Mouse (Mus musculus): ENCODE measurements around the gene Ddx41.
"Not testable (repeated sequence)": the region's sequence is repeated elsewhere in the genome, so short reads cannot be mapped to it uniquely, and the experiment has no call there.

Ddx41 gene

DNA sequence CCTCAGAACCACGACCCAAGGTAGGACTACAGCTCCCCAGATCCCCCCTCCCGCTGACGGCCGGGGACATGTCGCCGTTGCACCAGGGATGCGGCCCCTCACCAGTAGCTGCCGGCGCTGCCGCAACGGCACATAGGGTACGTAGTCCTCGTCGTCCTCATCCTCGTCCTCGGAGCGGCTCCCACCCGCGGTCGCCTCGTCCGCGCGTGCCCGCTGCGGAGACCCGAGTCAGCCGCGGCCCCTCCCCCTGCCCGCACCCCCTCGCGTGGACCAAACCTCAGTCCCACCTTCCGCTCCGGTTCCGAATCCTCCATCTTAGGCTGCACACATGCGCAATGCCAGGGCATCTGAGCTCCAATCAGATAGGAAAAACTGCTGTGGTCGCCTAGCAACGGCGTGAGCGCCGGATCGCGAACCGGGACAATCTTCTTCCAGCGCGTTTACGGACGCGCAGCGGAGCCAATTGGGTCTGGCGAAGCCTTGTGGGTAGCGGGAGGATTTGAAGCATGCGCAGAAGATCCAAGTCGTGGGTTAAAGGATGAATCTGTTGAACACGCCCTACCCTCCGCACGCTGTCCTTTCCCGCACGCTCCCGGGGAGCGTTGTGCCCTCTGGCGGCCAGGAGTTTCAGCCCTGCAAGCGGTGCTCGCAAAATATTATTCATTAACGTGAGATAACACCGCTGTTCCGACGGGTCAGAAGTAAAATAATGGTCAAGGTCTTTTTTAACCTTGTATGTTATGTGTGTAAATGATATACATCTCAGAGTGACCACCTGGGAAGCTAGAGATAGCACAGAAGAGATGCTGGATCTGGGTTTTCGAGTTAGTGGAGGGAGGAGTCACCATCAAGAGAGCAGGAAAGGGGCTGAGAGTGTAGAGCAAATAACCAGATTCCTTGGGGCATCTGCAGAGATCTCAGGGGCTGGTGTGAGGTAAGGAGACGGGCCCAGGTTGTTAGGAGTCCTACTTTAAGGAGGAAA lies at the start of gene Ddx41:
TSS of gene Ddx41 (minus strand) at position 465 of the 982 bp plus-strand sequence.
- DNase-seq (ENCODE audit: low spot score in 2 of 2) = peak; percentile 98 to 99

DNA sequence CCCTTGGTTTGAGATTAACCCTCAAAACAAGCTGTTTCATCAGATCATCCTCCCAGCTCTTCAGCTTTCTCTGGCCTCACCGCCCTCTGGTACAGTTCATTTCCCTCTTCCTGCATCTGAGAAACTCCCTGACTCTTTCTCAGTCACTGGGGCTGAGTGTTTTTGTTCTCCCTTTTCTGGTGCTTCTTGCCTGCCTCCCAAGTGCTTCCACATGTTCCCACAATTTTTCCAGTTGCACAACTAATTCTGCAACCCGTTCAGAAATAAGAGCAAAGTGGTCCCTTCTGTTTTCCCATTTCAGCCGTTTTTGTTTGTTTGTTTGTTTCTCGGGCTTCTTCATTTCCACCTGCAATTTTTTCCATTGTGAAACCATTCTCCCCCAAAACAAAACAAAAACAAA lies 41.6 kb upstream of the Ddx41 start:
- no peak for DNase-seq (ENCODE audit: low spot score in 2 of 2)

DNA sequence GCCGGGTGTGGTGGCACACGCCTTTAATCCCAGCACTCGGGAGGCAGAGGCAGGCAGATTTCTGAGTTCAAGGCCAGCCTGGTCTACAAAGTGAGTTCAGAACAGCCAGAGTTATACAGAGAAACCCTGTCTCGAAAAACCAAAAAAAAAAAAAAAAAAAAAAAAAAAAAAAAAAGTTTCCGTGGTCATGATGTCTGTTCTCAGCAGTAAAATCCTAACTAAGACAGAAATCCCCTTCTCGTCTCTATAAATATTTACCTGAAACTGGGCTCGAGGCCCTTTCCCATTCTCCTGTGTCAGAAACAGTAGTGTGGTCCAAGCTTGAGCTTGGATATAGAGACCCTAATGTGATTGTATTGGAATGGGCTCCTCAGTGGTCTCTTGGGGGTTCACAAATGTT lies 40.4 kb upstream of the Ddx41 start:
- DNase-seq (ENCODE audit: low spot score in 2 of 2) = not testable (repeated sequence)

DNA sequence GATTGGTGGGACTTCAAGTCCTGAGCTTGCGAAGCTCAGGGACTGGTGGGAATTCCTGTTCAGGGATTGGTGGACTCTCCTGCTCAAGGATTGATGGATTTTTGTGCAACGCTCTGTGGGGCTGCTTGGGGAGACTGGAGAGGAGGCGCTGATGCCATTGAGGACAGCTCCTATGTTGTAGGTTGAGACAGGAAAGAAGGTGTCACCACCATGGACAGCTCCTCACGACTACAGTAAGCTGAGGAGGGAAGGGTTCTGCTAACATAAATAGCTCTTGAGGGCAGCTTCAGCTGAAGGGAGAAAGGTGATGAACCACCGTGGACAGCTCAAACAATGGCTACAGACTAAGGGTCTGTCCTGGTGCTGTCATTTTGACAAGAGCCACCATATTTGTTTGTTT lies 39.5 kb upstream of the Ddx41 start:
- no peak for DNase-seq (ENCODE audit: low spot score in 2 of 2)

DNA sequence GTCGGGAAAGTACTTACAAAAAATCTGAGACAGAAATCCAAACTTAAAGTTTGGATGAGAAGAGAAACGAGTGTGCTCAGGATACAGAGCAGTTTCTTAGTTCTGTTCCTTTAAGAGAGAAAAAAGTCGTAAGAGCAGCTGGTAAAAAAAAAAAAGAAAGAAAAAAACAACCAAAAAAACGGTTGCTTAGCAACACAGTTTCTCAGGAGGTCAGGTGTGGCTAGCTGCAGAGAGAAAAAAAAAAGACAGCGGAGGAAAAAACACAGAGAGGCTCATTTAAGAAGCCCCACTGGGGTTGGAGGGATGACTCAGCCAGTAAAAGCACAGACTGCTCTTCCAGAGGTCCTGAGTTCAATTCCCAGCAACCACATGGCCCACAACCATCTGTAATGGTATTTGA lies 37.9 kb upstream of the Ddx41 start:
- DNase-seq (ENCODE audit: low spot score in 2 of 2) = no peak

DNA sequence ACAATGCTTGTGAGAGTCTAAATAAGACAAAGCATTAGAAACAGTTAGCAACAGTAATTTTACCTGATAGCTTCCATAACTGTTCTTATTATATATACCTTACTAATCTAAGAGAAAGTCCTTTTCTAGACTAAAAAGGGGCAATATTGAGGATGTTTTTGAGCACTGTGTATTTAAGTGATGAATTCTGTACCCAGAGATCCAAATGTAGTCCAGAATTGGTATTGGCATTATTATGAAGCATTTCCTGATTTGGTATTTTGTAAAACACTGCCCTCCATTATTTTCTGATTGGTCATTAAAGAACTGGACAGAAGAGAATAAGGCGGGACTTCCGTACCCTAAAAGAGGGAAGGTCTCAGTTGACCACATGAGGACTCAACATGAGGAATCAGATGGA lies 37.0 kb upstream of the Ddx41 start, which contains the start of gene Tmed9:
TSS of gene Tmed9 (plus strand) at position 301 of the 400 bp plus-strand sequence.
- DNase-seq (ENCODE audit: low spot score in 2 of 2) = no peak

DNA sequence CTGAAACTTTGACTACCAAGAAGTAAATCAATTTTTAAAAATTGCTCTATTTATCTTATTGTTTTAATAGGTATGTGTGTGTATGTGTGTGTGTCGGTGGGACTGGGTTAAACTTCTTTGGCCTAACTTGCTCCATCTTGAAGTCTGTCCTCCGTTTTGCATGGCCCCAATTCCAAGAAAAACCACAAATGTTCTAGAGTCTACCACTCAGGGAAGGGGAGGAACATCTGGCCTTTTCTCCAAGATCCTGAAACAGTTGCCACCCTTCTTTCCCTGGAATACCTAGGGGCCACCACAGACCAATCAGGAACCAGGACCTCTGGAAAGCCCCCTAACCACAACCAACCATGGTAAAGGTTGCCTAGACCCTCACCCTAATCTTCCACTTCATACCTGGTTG lies 35.5 kb upstream of the Ddx41 start:
- DNase-seq (ENCODE audit: low spot score in 2 of 2) = no peak

DNA sequence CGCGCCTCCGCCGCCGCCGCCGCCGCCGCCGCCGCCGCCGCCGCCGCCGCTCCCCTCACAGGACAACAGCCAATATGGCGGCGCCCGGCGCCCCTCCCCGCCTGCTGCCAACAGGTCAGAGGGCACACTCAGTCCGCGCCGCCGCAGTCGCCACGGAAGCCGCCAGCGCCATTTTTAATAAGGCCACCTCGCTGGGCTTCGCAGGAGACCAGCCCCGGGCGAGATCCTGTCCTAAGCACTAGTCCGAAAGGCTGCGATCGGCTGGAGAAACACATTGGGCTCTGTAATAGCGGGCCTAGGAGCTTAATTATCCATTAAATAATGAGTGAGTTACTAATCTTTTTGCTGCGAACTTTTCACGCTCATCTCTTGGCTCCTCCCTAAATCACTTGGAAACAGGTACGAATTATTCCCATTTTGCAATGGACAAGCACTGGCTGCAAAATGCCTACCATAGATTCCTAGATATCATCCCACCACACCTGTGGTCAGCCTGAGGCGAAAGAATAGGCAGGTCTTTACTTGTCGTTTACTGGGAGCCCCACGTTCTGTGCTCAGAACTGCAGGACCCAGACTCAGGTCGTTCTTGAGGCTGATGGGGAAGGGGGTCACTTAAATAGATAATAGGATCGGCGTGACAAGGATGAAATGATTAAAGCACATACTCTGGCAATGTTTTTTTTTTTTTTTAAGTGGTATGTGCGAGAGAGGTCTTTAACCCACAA lies 34.7 kb upstream of the Ddx41 start, which contains the start of gene Fam193b:
TSS of gene Fam193b (minus strand) at position 94 of the 725 bp plus-strand sequence.
- DNase-seq (ENCODE audit: low spot score in 2 of 2) = peak; percentile 93 to 94

DNA sequence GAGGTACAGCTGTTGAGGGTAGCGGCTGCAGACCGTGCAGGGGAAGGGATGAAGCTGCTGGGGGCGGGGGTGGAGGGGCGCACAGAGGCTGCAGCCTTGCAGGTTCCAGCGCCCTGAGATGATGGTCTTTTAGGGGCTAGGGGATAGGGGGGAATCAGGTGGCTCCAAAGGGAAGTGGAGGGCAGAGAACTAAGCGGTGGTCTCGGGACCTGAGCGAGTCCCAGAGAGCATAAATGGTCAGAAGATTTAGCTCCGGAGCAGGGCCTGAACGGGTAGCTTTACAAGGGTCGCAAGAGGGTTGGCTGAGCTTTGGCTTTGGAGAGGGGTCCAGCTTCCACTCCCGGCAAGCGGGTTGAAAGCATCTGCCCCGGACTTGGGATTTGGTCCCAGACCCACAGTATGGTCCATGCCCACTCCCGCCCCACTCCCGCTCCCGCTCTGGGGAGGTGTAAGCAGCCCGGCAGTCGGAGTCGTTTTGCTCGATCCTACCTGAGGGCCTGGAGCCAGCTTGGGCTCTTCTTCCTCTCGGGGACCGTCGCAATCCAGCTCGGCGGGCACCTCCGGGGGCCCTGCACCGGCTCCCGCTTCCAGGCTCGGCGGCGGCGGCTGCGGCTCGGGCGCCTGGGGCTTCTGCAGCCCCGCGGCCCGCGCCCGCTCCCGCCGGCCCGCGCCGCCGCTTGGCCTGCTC lies 34.0 kb upstream of the Ddx41 start:
- DNase-seq (ENCODE audit: low spot score in 2 of 2) = peak in 1 of 2 experiments; percentile 41

DNA sequence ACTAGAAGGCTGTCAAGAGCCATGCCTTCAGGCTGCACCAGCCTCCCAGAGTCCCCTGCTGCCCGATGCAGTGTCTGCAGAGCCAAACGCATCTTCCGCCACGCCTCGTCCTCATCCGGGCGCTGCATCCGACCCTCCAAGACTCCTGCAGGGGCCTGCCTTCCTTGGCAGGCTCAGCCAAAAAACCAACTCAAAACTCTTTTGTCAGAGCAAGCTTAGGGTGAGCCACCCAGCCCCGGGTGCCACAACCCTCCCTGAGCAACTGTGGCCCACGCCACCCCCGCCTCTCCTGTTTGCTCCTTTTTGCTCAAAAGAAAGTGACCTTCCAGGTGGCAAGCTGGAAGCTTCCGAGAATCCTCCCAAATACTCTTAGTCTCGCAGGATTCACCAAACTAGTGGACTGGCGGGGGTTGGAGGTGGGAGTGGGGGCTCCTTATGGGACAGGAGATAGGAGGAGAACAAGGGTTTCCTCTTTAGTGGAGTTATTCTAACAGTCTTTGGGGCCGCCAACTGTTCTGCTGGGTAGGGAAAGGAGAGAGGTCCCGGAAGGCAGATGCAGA lies 33.3 kb upstream of the Ddx41 start:
- DNase-seq (ENCODE audit: low spot score in 2 of 2) = no peak

DNA sequence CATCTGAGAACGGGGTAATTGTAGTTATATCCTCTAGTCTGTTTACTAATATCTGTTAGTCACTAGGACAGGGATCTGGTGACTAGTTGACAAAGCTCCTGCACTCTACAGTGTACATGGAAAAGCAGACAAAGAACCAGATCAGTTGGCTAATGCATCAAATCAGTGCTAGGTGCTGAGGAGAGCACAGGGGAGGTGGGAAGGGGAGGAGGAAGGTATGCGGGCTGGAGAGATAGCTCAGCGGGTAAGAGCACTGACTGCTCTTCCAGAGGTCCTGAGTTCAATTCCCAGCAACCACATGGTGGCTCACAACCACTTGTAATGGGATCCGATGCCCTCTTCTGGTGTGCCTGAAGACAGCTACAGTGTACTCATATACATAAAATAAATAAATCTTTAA lies 32.1 kb upstream of the Ddx41 start:
- not testable (repeated sequence) for DNase-seq (ENCODE audit: low spot score in 2 of 2)

DNA sequence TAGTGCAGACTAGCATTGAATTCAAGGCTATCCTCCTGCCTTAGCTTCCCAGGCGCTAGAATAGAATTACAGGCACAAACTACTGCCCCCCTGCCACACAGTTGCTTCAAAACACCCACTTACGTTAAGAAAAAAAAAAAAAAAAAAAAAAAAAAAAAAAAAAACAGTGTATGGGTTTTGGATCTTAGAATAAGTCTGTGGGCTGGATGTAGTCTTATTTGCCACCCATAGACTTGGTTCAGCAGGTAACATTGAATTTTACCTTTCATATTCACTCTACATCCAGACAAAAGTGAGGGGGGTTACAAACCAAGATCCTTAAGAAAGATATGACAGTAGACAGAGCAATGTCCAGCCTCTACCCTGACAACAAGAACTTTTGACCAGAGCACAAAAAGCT lies 31.5 kb upstream of the Ddx41 start:
- DNase-seq (ENCODE audit: low spot score in 2 of 2) = no peak

DNA sequence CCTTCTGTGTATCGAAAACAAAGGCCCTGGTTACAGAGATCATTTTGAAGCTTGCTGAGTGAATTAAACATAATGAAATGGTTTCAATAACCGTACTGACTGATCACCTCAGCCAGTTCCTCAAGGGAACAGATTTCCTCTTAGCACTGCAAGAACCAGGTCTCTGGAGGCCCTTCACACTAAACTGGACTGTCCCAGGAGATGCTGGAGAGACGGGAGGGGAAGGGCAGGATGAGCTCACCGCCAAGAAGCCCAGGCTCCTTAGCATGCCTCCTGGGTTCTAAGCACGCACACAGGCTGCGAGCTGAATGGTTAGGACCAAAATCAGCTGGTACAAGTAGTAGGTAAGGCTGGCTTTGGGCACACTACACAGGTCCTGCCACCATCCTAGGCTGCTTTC lies 30.5 kb upstream of the Ddx41 start:
- no peak for DNase-seq (ENCODE audit: low spot score in 2 of 2)

DNA sequence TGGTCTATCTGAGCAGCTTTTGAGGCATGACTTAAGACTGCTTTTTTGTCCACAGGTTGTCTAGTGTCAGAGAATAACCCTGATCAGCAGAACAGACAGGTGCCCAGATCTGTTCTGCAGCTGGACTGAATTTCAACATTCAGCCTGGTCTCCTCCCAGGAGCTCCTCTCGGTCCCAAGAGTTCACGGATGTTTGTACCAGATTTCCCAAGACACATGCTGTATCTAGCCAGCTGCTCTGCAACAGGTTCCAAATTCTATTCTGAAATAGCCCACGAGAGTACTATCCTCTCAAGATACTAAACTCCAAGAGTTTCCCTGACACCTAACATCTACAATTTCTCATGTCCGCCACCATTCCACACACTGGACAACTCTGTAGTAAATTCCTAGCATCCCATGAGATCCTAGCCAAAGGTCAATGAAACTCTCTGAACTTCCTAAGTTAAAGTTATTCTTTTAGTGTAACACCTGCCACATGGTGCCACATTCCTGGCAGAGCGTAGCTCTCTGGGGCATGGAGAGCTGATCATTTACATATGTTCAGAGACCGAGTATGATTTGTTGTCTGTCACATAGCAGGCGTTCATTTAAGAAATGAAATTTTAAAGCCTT lies 26.9 kb upstream of the Ddx41 start:
- no peak for DNase-seq (ENCODE audit: low spot score in 2 of 2)

DNA sequence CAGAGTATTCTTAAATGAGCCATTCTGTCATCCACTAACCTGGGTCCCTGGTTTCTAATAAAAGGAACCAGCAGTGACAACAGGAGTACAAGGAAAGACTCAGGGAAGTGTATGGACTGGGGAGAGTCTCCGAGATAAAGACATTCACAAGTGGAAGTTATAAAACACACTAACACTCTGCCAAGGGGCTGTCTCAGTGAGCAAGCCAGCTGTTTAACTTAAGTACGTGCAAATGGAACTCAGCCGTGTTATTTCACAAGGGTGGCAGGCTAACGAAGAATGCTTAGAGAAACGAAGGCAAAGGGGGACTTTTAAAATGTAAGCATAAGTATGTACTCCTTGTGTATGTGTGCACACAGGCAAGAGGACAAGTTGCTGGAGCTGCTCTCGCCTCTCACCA lies 21.0 kb upstream of the Ddx41 start:
- no peak for DNase-seq (ENCODE audit: low spot score in 2 of 2)

DNA sequence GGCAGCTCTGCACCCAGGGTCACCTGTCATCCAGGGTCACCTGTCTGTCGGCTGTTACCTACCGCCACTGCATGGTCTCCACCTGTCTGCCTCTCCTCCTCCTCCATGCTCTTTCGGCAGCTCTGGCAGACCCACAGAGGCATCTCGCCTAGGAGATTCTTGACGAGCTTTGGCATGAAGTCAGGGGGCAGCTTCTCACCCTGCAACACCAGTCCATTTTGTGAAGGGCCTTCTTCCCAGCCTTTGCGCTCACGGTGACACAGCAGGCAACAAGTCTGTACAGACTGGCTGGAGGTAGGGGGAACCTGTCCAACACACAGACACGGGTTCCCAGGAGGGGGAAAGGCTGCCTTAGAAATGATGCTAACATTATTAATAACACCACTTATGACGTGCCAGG lies 19.5 kb upstream of the Ddx41 start:
- DNase-seq (ENCODE audit: low spot score in 2 of 2) = no peak

DNA sequence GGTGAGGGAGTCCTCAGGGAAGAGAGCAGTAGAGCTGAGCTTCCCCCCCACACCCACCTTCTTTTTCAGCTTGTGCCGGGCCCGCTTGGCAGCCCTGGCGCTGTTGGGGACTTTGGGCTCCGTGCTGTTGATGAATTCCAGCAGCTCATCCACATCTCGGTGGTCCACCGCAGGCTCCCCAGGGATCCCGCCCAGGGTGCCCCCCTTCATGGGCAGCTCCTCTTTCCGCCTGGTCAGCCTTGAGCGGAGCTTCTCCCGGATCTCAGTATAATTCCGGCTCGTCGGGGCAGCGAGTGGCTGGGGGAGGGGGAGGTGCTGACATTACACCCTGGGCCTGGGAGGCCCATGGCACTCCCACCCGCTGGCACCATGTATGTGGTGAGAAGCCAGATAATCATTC lies 12.6 kb upstream of the Ddx41 start:
- DNase-seq (ENCODE audit: low spot score in 2 of 2) = no peak

DNA sequence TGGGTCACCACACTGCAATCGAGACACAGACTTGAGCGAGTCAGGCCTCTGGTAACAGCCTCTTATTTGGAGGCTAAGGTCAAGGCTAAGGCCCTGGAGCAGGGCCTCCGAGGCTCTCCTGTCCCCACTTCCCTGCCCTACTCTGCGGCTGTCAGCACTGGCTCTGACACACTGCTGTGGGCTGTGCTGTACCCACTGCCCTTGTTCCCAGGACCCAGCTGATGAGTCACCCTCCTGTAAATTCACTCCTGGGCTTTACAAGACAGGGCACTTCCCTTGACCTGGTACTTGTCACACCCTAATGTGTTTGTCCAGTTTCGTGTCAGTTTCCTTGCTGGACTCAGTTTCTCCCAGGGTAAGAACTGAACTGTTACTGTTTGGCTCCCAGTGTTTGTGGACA lies 12.0 kb upstream of the Ddx41 start:
- DNase-seq (ENCODE audit: low spot score in 2 of 2) = no peak

DNA sequence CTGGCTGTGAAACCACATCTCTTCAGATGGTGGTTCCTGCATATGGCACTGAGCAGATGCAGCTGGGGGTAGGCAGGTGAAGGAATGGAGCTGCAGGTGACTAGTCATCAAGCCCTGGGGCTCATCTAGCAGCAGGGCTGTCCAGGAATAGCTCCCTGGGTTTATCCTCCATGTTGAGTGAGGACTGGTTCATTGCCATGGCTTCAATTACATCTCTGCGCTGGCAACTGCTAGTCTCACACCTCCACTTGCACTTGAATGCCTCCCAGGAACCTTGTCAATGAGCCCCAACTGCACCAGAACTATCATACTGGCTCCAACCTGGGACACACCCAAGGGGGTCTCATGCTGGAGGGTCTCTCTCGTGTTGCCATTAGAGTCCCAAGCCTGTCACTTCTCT lies 11.5 kb upstream of the Ddx41 start:
- no peak for DNase-seq (ENCODE audit: low spot score in 2 of 2)

DNA sequence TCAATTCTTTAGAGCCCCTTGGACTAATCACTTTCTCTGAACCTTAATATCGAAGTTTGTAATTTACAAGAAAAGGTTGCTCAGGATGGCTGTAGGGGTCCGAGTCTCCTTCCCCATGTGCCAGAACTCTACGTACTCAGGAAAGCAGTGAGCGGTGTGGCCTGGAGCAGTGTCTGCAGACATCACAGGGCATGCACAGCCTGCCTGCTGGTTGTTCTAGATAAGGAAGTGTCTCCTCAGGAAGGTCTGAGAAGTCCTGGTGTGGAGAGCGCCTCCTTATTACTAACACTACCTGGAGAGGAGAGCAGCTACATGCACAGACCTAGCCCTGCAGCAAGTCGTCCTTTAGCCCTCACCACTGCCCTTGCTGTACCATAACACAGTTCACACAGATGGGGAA lies 8.3 kb upstream of the Ddx41 start:
- DNase-seq (ENCODE audit: low spot score in 2 of 2) = no peak

DNA sequence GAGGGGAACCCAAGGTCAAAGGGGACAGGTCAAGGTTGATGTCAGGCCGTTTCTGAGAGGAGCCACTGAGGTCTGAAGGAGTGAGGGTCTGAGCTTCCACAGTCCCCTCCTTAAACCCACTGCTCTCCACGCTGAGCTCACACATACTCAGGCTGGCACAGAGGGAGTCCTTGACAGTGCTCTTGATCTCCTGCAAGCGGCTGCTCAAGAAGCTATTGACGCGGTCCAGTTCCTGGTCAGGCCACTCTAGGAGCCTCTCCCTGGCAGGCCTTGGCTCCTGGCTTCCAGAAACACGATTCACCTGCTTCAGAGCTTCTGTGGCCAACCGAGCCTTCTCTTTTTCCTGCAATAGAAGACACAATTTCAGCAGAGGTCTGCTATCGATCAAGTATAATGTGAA lies 7.0 kb upstream of the Ddx41 start:
- DNase-seq (ENCODE audit: low spot score in 2 of 2) = no peak
